Mouse (Mus musculus) lung, postnatal 14 days (tissue): Measurements from ENCODE around the gene Srp54c.
"Not testable (repeated sequence)": the region's sequence is repeated elsewhere in the genome, so short reads cannot be mapped to it uniquely, and the experiment has no call there.

ENCODE experiments used
- DNase-seq: peaks from one replicate; pipeline ENCODE4 v3.0.0; 2021

The Srp54c gene

GRCm38 (mm10) chr12:55229626-55230519 is at the start of gene Srp54c:
Gene Srp54c, plus strand, starts transcription at chr12:55230168.
- DNase-seq = not testable (repeated sequence)

GRCm38 (mm10) chr12:55187686-55188085 is 42.3 kb upstream of the Srp54c start:
- DNase-seq = not testable (repeated sequence)

GRCm38 (mm10) chr12:55189127-55189526 is 40.8 kb upstream of the Srp54c start:
- DNase-seq = not testable (repeated sequence)

GRCm38 (mm10) chr12:55199306-55199705 is 30.7 kb upstream of the Srp54c start, which contains the start of gene 1700047I17Rik2:
Gene 1700047I17Rik2, plus strand, starts transcription at chr12:55199592.
- not testable (repeated sequence) for DNase-seq

- not testable (repeated sequence) for DNase-seq
Observed at GRCm38 (mm10) chr12:55199799-55200198, 30.2 kb upstream of the Srp54c start.

- DNase-seq = not testable (repeated sequence)
Observed at GRCm38 (mm10) chr12:55212944-55213343, 17.0 kb upstream of the Srp54c start.

- DNase-seq = not testable (repeated sequence)
Observed at GRCm38 (mm10) chr12:55230520-55230861, 523 bp downstream of the Srp54c start.

- DNase-seq = not testable (repeated sequence)
Observed at GRCm38 (mm10) chr12:55242243-55242642, 12.3 kb downstream of the Srp54c start.

GRCm38 (mm10) chr12:55261950-55262349 is 32.0 kb downstream of the Srp54c start:
- not testable (repeated sequence) for DNase-seq

GRCm38 (mm10) chr12:55263385-55263784 is 33.4 kb downstream of the Srp54c start:
- DNase-seq = not testable (repeated sequence)

GRCm38 (mm10) chr12:55272243-55272642 is 42.3 kb downstream of the Srp54c start:
- DNase-seq = no peak

- DNase-seq = not testable (repeated sequence)
Observed at GRCm38 (mm10) chr12:55277583-55277982, 47.6 kb downstream of the Srp54c start.

GRCm38 (mm10) chr12:55298112-55298511 is 68.1 kb downstream of the Srp54c start:
- DNase-seq = no peak

- DNase-seq = no peak
Observed at GRCm38 (mm10) chr12:55299336-55299735, 69.4 kb downstream of the Srp54c start, which contains the start of gene 1110008L16Rik. Gene 1110008L16Rik, plus strand, starts transcription at chr12:55299577.

- no peak for DNase-seq
Observed at GRCm38 (mm10) chr12:55300820-55301351, 70.9 kb downstream of the Srp54c start.

GRCm38 (mm10) chr12:55301472-55302300 is 71.7 kb downstream of the Srp54c start:
- no peak for DNase-seq

GRCm38 (mm10) chr12:55302485-55303441 is 72.8 kb downstream of the Srp54c start, which contains the start of gene Ppp2r3c:
Gene Ppp2r3c, minus strand, starts transcription at chr12:55302998.
- DNase-seq = peak; percentile 92

GRCm38 (mm10) chr12:55306371-55306770 is 76.4 kb downstream of the Srp54c start:
- no peak for DNase-seq

- DNase-seq = no peak
Observed at GRCm38 (mm10) chr12:55307566-55307965, 77.6 kb downstream of the Srp54c start.

GRCm38 (mm10) chr12:55308731-55309130 is 78.8 kb downstream of the Srp54c start:
- no peak for DNase-seq

GRCm38 (mm10) chr12:55309501-55309900 is 79.5 kb downstream of the Srp54c start:
- no peak for DNase-seq

- DNase-seq = no peak
Observed at GRCm38 (mm10) chr12:55311841-55312240, 81.9 kb downstream of the Srp54c start.
